Mouse (Mus musculus) embryonic facial prominence, embryonic 14.5 days (tissue): ENCODE data around the gene Megf11. TPM values are rescaled to one million over a fixed set of nuclear protein-coding genes. Genes with fewer than 3 reads are reported as not detected.

Source experiments
- ATAC-seq: fragments of 200-750 bp; cut with Nextera tagmentation; 2 replicates; pipeline ENCODE4 v1.8.0; 2017; ENCODE audit warnings: low read depth, moderate number of reproducible peaks, moderate TSS enrichment
- DNase-seq: peaks from one replicate; pipeline ENCODE4 v3.0.0-alpha.2; 2015; ENCODE audit warnings: low spot score
- H3K27ac ChIP-seq: fragments of 300-500 bp; sonication (generic); replicated peaks from 2 replicates; pipeline ENCODE4 v1.5.1; 2014; ENCODE audit warnings: low read depth, mild to moderate bottlenecking, low read length, moderate library complexity
- H3K27me3 ChIP-seq: fragments of 300-500 bp; sonication (generic); replicated peaks from 2 replicates; pipeline ENCODE4 v1.6.1; 2014; ENCODE audit warnings: low read length; ENCODE audit not compliant: control insufficient read depth, insufficient read depth
- H3K36me3 ChIP-seq: fragments of 300-500 bp; sonication (generic); 2 replicates; pipeline ENCODE4 v1.6.1; 2014; ENCODE audit warnings: low read length, mixed read lengths; ENCODE audit not compliant: control insufficient read depth, insufficient read depth
- H3K4me1 ChIP-seq: fragments of 300-500 bp; sonication (generic); 2 replicates; pipeline ENCODE4 v1.6.1; 2014; ENCODE audit warnings: antibody characterized with exemption, low read length; ENCODE audit not compliant: control insufficient read depth, insufficient read depth
- H3K4me2 ChIP-seq: fragments of 300-500 bp; sonication (generic); 2 replicates; pipeline ENCODE4 v1.6.1; 2014; ENCODE audit warnings: low read depth, mild to moderate bottlenecking, low read length, moderate library complexity, mixed read lengths
- H3K4me3 ChIP-seq: fragments of 300-500 bp; sonication (generic); 2 replicates; pipeline ENCODE4 v1.5.1; 2014; ENCODE audit warnings: low read depth, mild to moderate bottlenecking, low read length
- H3K9ac ChIP-seq: fragments of 300-500 bp; sonication (generic); 2 replicates; pipeline ENCODE4 v1.6.1; 2014; ENCODE audit warnings: low read depth, mild to moderate bottlenecking, low read length, moderate library complexity, mixed read lengths
- H3K9me3 ChIP-seq: fragments of 300-500 bp; sonication (generic); 2 replicates; pipeline ENCODE4 v1.6.1; 2016; ENCODE audit warnings: low read length; ENCODE audit not compliant: control insufficient read depth
- WGBS: fragments of 180-500 bp; shearing (Covaris S2); extraction: QIAGEN DNeasy Blood & Tissue Kit; methylation state at CpG from one replicate; pipeline ENCODE4 v1.1.7; 2014; 5-methylcytosine and 5-hydroxymethylcytosine counted together
- polyA plus RNA-seq: library from polyadenylated mRNA; unstranded; fragments of >200 nt; fragmentation: Nextera tagmentation; extraction: Ambion mirVana; gene quantifications from 2 replicates; pipeline ENCODE4 v1.2.1, GENCODE M21; 2014

Gene Megf11
- polyA plus RNA-seq, 1 experiment from 2014 or later: 1.3 TPM

GRCm38 (mm10) chr9:64466090-64466489 is 80.7 kb downstream of the Megf11 start:
- 47% methylated on average over 8 of the region's 8 CpGs for WGBS
- ATAC-seq (peak; percentile 85; the same call in 1 of the 2 replicates), DNase-seq (no peak)
- Histone ChIP-seq H3K9ac (no peak overlapping the region), H3K27me3 (no peaks in the 10 kb centered on the region), H3K4me1 (no peaks in the 10 kb centered on the region), H3K9me3 (no peaks in the 10 kb centered on the region), H3K4me3 (no peak overlapping the region), H3K36me3 (no peaks in the 10 kb centered on the region), H3K4me2 (no peak overlapping the region), H3K27ac (no peak overlapping the region)

- DNase-seq (peak; percentile 40), ATAC-seq (0 out of 2 replicates have a peak, but pooled peaks have one; percentile 33)
- 37% methylated on average over 4 of the region's 4 CpGs for WGBS
- Histone ChIP-seq H3K4me1 (no peaks in the 10 kb centered on the region), H3K27ac (no peak overlapping the region), H3K36me3 (no peaks in the 10 kb centered on the region), H3K9ac (no peak overlapping the region), H3K9me3 (no peaks in the 10 kb centered on the region), H3K27me3 (no peaks in the 10 kb centered on the region), H3K4me3 (no peak overlapping the region), H3K4me2 (no peak overlapping the region)
Measured at GRCm38 (mm10) chr9:64466564-64466963, 81.1 kb downstream of the Megf11 start.

GRCm38 (mm10) chr9:64470806-64471205 is 85.4 kb downstream of the Megf11 start:
- Histone ChIP-seq H3K27me3 (no peaks in the 10 kb centered on the region; the same call in 1 of the 2 replicates), H3K27ac (no peak overlapping the region), H3K4me2 (no peak overlapping the region), H3K4me1 (peaks cover 12% of the 10 kb centered on the region; the same call in 1 of the 2 replicates), H3K9me3 (no peaks in the 10 kb centered on the region), H3K4me3 (no peak overlapping the region), H3K9ac (no peak overlapping the region), H3K36me3 (no peaks in the 10 kb centered on the region)
- no peak for ATAC-seq
- DNase-seq: no peak
- 89% methylated on average over 1 of the region's 1 CpGs for WGBS

- no peak overlapping the region for H3K9ac ChIP-seq
- H3K27ac ChIP-seq: no peak overlapping the region
- peaks cover 15% of the 10 kb centered on the region; the same call in 1 of the 2 replicates for H3K4me1 ChIP-seq
- H3K27me3 ChIP-seq: no peaks in the 10 kb centered on the region; the same call in 1 of the 2 replicates
- no peak for ATAC-seq
- no peaks in the 10 kb centered on the region for H3K9me3 ChIP-seq
- WGBS: 83% methylated on average over 3 of the region's 3 CpGs
- DNase-seq: no peak
- H3K36me3 ChIP-seq: no peaks in the 10 kb centered on the region
- H3K4me3 ChIP-seq: no peak overlapping the region
- no peak overlapping the region for H3K4me2 ChIP-seq
Measured at GRCm38 (mm10) chr9:64471336-64471735, 85.9 kb downstream of the Megf11 start.

GRCm38 (mm10) chr9:64472165-64472564 is 86.7 kb downstream of the Megf11 start:
- Histone ChIP-seq H3K27ac (no peak overlapping the region), H3K27me3 (no peaks in the 10 kb centered on the region; the same call in 1 of the 2 replicates), H3K9me3 (no peaks in the 10 kb centered on the region), H3K9ac (no peak overlapping the region), H3K4me2 (no peak overlapping the region), H3K4me3 (no peak overlapping the region), H3K4me1 (peaks cover 15% of the 10 kb centered on the region; the same call in 1 of the 2 replicates), H3K36me3 (no peaks in the 10 kb centered on the region)
- 39% methylated on average over 2 of the region's 2 CpGs for WGBS
- ATAC-seq (no peak), DNase-seq (no peak)

GRCm38 (mm10) chr9:64472743-64473142 is 87.3 kb downstream of the Megf11 start:
- H3K4me1 ChIP-seq: peaks cover 15% of the 10 kb centered on the region; the same call in 1 of the 2 replicates
- ATAC-seq (no peak), DNase-seq (no peak)
- H3K4me3 ChIP-seq: no peak overlapping the region
- no peak overlapping the region for H3K4me2 ChIP-seq
- no peaks in the 10 kb centered on the region for H3K36me3 ChIP-seq
- WGBS: 69% methylated on average over 6 of the region's 6 CpGs
- H3K27ac ChIP-seq: no peak overlapping the region
- no peak overlapping the region for H3K9ac ChIP-seq
- H3K9me3 ChIP-seq: no peaks in the 10 kb centered on the region
- no peaks in the 10 kb centered on the region; the same call in 1 of the 2 replicates for H3K27me3 ChIP-seq

GRCm38 (mm10) chr9:64473170-64473569 is 87.7 kb downstream of the Megf11 start:
- Histone ChIP-seq H3K4me2 (no peak overlapping the region), H3K9me3 (no peaks in the 10 kb centered on the region), H3K36me3 (no peaks in the 10 kb centered on the region), H3K27me3 (no peaks in the 10 kb centered on the region; the same call in 1 of the 2 replicates), H3K27ac (no peak overlapping the region), H3K9ac (no peak overlapping the region), H3K4me1 (peaks cover 15% of the 10 kb centered on the region; the same call in 1 of the 2 replicates), H3K4me3 (no peak overlapping the region)
- WGBS: 36% methylated on average over 2 of the region's 2 CpGs
- no peak for ATAC-seq
- no peak for DNase-seq

GRCm38 (mm10) chr9:64473695-64474094 is 88.3 kb downstream of the Megf11 start:
- Histone ChIP-seq H3K27ac (no peak overlapping the region), H3K27me3 (no peaks in the 10 kb centered on the region; the same call in 1 of the 2 replicates), H3K4me2 (no peak overlapping the region), H3K4me3 (no peak overlapping the region), H3K9me3 (no peaks in the 10 kb centered on the region), H3K4me1 (peaks cover 15% of the 10 kb centered on the region; the same call in 1 of the 2 replicates), H3K9ac (no peak overlapping the region), H3K36me3 (no peaks in the 10 kb centered on the region)
- DNase-seq (no peak), ATAC-seq (no peak)
- WGBS: 30% methylated on average over 4 of the region's 4 CpGs

GRCm38 (mm10) chr9:64474142-64474541 is 88.7 kb downstream of the Megf11 start:
- H3K4me1 ChIP-seq: peaks cover 15% of the 10 kb centered on the region; the same call in 1 of the 2 replicates
- no peak overlapping the region for H3K4me2 ChIP-seq
- no peaks in the 10 kb centered on the region for H3K9me3 ChIP-seq
- DNase-seq: no peak
- WGBS: 39% methylated on average over 4 of the region's 4 CpGs
- H3K9ac ChIP-seq: no peak overlapping the region
- no peaks in the 10 kb centered on the region for H3K36me3 ChIP-seq
- no peak overlapping the region for H3K4me3 ChIP-seq
- no peak for ATAC-seq
- no peak overlapping the region for H3K27ac ChIP-seq
- no peaks in the 10 kb centered on the region; the same call in 1 of the 2 replicates for H3K27me3 ChIP-seq
